8 mouse cellular contexts compared by ENCODE assay signal in genomic region chr8:104601941-104602371, GRCm38 (mm10). TPM values are rescaled to one million over a fixed set of nuclear protein-coding genes. Genes with fewer than 3 reads are reported as not detected.
DNase-seq lines count a peak whose midpoint lies in the region; ATAC-seq lines count a peak whose summit lies in the region.

No protein-coding gene starts in this region.

- peaks cover 29% of the 10 kb centered on the region for H3K4me1 ChIP-seq in heart, embryonic 11.5 days (ENCODE audit: control insufficient read depth, insufficient read depth, low read length)
- H3K4me1 ChIP-seq in forebrain, embryonic 15.5 days, result peaks cover 9% of the 10 kb centered on the region
- peaks cover 13% of the 10 kb centered on the region for H3K4me1 ChIP-seq in neural tube, embryonic 13.5 days (replicated peaks)

- under 1% methylated on average over 12 of the region's 12 CpGs for WGBS in heart, embryonic 11.5 days (ENCODE audit: insufficient replicate concordance)
- 0% methylated on average over 12 of the region's 12 CpGs for WGBS in forebrain, embryonic 15.5 days
- WGBS in neural tube, embryonic 13.5 days, result 2% methylated on average over 12 of the region's 12 CpGs

- peak overlapping the region; percentile 21 for H3K4me3 ChIP-seq in heart, embryonic 11.5 days (ENCODE audit: low read depth, low read length)
- H3K4me3 ChIP-seq in forebrain, embryonic 15.5 days, result peak overlapping the region; percentile 23
- H3K4me3 ChIP-seq in neural tube, embryonic 13.5 days, result peak overlapping the region; percentile 11; the same call in 1 of the 2 replicates

- H3K9ac ChIP-seq in heart, embryonic 11.5 days (ENCODE audit: low read depth, low read length), result peak overlapping the region; percentile 57
- H3K9ac ChIP-seq in forebrain, embryonic 15.5 days (replicated peaks), result 0 out of 2 replicates have a peak overlapping the region, but pooled peaks have one; percentile 22
- no peak overlapping the region for H3K9ac ChIP-seq in neural tube, embryonic 13.5 days

- peak overlapping the region; percentile 62 for H3K4me2 ChIP-seq in heart, embryonic 11.5 days
- peak overlapping the region; percentile 47 for H3K4me2 ChIP-seq in forebrain, embryonic 15.5 days (replicated peaks)
- peak overlapping the region; percentile 46 for H3K4me2 ChIP-seq in neural tube, embryonic 13.5 days

- H3K27ac ChIP-seq in heart, embryonic 11.5 days (ENCODE audit: low read depth, low read length), result no peak overlapping the region
- no peak overlapping the region for H3K27ac ChIP-seq in forebrain, embryonic 15.5 days (replicated peaks)
- no peak overlapping the region for H3K27ac ChIP-seq in neural tube, embryonic 13.5 days (replicated peaks)

- DNase-seq in heart, postnatal 10 days, result no peak
- peak; percentile 54 to 66 for DNase-seq in kidney, postnatal 25 days
- DNase-seq in layer of hippocampus, postnatal 10 days (ENCODE audit: low spot score in 2 of 2), result no peak
- DNase-seq in cerebellum, postnatal 36 days, result no peak
- DNase-seq in adrenal gland, postnatal 14 days, result no peak

- intact Hi-C loops in heart, postnatal 10 days (cut with DNase I), result loop anchor here (1.0 to 2.0 kb wide), 2 partner anchors 42 to 53 kb away; no protein-coding TSS in a partner anchor

- no peaks in the 10 kb centered on the region for H3K9me3 ChIP-seq in heart, embryonic 11.5 days (replicated peaks; ENCODE audit: control insufficient read depth, low read length)
- no peaks in the 10 kb centered on the region for H3K9me3 ChIP-seq in forebrain, embryonic 15.5 days
- H3K9me3 ChIP-seq in neural tube, embryonic 13.5 days, result no peaks in the 10 kb centered on the region

- no peaks in the 10 kb centered on the region for H3K27me3 ChIP-seq in heart, embryonic 11.5 days (ENCODE audit: control insufficient read depth, insufficient read depth, low read length)
- H3K27me3 ChIP-seq in forebrain, embryonic 15.5 days, result peaks cover 5% of the 10 kb centered on the region; the same call in 1 of the 2 replicates
- peaks cover 10% of the 10 kb centered on the region; the same call in 1 of the 2 replicates for H3K27me3 ChIP-seq in neural tube, embryonic 13.5 days

- no peak for ATAC-seq in heart, embryonic 11.5 days (replicated peaks; ENCODE audit: insufficient number of reproducible peaks, low FRiP score, low TSS enrichment)
- no peak; the same call in 1 of the 2 replicates for ATAC-seq in forebrain, embryonic 15.5 days (replicated peaks)
- peak; percentile 58 for ATAC-seq in neural tube, embryonic 13.5 days (ENCODE audit: low read depth)

- no peaks in the 10 kb centered on the region for H3K36me3 ChIP-seq in heart, embryonic 11.5 days (ENCODE audit: control insufficient read depth, insufficient read depth, low read length)
- no peaks in the 10 kb centered on the region; the same call in 1 of the 2 replicates for H3K36me3 ChIP-seq in forebrain, embryonic 15.5 days
- H3K36me3 ChIP-seq in neural tube, embryonic 13.5 days, result 0 out of 2 replicates have a peak, but pooled peaks cover 5% of the 10 kb centered on the region

RNA-seq across cellular contexts. Expression of gene Pdp2, which starts 10.7 kb away (rescaled TPM):
- polyA plus RNA-seq in heart, embryonic 11.5 days (2014; fragmentation: Nextera tagmentation; extraction: Ambion mirVana), result 9.5 and 10.2 TPM in 2 replicates
- total RNA-seq in heart, postnatal 10 days (2021), result 10 to 100 TPM in 1 of 2 experiments, 1 to 10 TPM in 1; 7.2 to 10.6 TPM
- 17.8 and 18.7 TPM in 2 replicates for polyA plus RNA-seq in forebrain, embryonic 15.5 days (2015; fragmentation: Nextera tagmentation; extraction: Ambion mirVana)
- polyA plus RNA-seq in neural tube, embryonic 13.5 days (2015; fragmentation: Nextera tagmentation; extraction: Ambion mirVana), result 17.9 and 19.7 TPM in 2 replicates
- 1 to 10 TPM; 9.0 to 9.2 TPM for total RNA-seq in layer of hippocampus, postnatal 10 days (2021)
- 37.2 and 38.0 TPM in 2 replicates for total RNA-seq in adrenal gland, postnatal 14 days (2021)

RNA-seq across cellular contexts. Expression of gene Cdh16, which starts 22.2 kb away (rescaled TPM):
- 14.5 and 16.4 TPM in 2 replicates for polyA plus RNA-seq in heart, embryonic 11.5 days (2014; fragmentation: Nextera tagmentation; extraction: Ambion mirVana)
- 1 to 10 TPM; 3.2 to 3.6 TPM for total RNA-seq in heart, postnatal 10 days (2021)
- not detected in 2 replicates for polyA plus RNA-seq in forebrain, embryonic 15.5 days (2015; fragmentation: Nextera tagmentation; extraction: Ambion mirVana)
- 0.29 and 0.45 TPM in 2 replicates for polyA plus RNA-seq in neural tube, embryonic 13.5 days (2015; fragmentation: Nextera tagmentation; extraction: Ambion mirVana)
- not detected for total RNA-seq in layer of hippocampus, postnatal 10 days (2021)
- not detected in 2 replicates for total RNA-seq in adrenal gland, postnatal 14 days (2021)

RNA-seq across cellular contexts. Expression of gene Rrad, which starts 29.2 kb away (rescaled TPM):
- polyA plus RNA-seq in heart, embryonic 11.5 days (2014; fragmentation: Nextera tagmentation; extraction: Ambion mirVana), result 300 and 328 TPM in 2 replicates
- total RNA-seq in heart, postnatal 10 days (2021), result 100 to 1,000 TPM; 221 to 337 TPM
- polyA plus RNA-seq in forebrain, embryonic 15.5 days (2015; fragmentation: Nextera tagmentation; extraction: Ambion mirVana), result 2.4 and 3.0 TPM in 2 replicates
- 3.7 and 4.9 TPM in 2 replicates for polyA plus RNA-seq in neural tube, embryonic 13.5 days (2015; fragmentation: Nextera tagmentation; extraction: Ambion mirVana)
- 1 to 10 TPM; 2.0 to 2.5 TPM for total RNA-seq in layer of hippocampus, postnatal 10 days (2021)
- 2.4 and 5.1 TPM in 2 replicates for total RNA-seq in adrenal gland, postnatal 14 days (2021)

RNA-seq across cellular contexts. Expression of gene Ciao2b, which starts 39.8 kb away (rescaled TPM):
- polyA plus RNA-seq in heart, embryonic 11.5 days (2014; fragmentation: Nextera tagmentation; extraction: Ambion mirVana), result 189 and 199 TPM in 2 replicates
- 10 to 100 TPM; 65.1 to 71.7 TPM for total RNA-seq in heart, postnatal 10 days (2021)
- polyA plus RNA-seq in forebrain, embryonic 15.5 days (2015; fragmentation: Nextera tagmentation; extraction: Ambion mirVana), result 145 and 153 TPM in 2 replicates
- polyA plus RNA-seq in neural tube, embryonic 13.5 days (2015; fragmentation: Nextera tagmentation; extraction: Ambion mirVana), result 131 and 143 TPM in 2 replicates
- total RNA-seq in layer of hippocampus, postnatal 10 days (2021), result 10 to 100 TPM; 26.0 to 29.8 TPM
- total RNA-seq in adrenal gland, postnatal 14 days (2021), result 39.3 and 47.6 TPM in 2 replicates

Comparison
In these comparisons a context has a peak if more than half of its experiments do, and no peak if none do; other contexts are left out.
1. DNase-seq: peak in kidney, postnatal 25 days (2 of 2); none in heart, postnatal 10 days (0 of 2), layer of hippocampus, postnatal 10 days (0 of 2), cerebellum, postnatal 36 days (0 of 2) and adrenal gland, postnatal 14 days (single experiment).
2. RNA of gene Rrad, which starts 29.2 kb away (total RNA-seq): 221 to 337 TPM in heart, postnatal 10 days; 2.0 to 2.5 TPM in layer of hippocampus, postnatal 10 days and 2.4 to 5.1 TPM in adrenal gland, postnatal 14 days; every median in the first group is over 10 times any median in the second.
3. Peak in every context shown above with its lines, with median percentiles within 50 percentile points of each other: H3K4me2 ChIP-seq and H3K4me3 ChIP-seq.